Mouse (Mus musculus): ENCODE measurements at regions not wholly inside any gene's neighbourhood (a gene's known extent, or its start where the extent isn't known, plus 50 kb on each side); places are given as distances from the start of the nearest gene placed in this dataset.
"Not testable (repeated sequence)": the region's sequence is repeated elsewhere in the genome, so short reads cannot be mapped to it uniquely, and the experiment has no call there.

DNA sequence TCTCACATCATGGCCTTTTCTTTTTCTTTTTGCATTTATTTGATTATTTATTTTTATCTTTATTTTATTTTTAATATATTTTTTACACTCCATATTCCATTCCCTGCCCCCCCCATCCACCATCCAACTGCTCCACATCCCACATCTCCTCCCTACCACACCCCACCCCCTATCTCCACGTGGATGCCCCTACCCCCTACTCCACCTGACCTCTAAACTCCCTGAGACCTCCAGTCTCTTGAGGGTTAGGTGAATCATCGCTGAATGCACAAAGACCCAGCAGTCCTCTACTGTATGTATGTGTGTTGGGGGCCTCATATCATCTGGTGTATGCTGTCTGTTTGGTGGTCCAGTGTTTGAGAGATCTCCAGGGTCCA, 102.1 kb upstream of the 2210010C04Rik start:
- ATAC-seq (replicated peaks in 1 of 2; ENCODE audit: insufficient read depth in 1 of 2, low FRiP score in 2 of 2, low TSS enrichment in 1 of 2, low read depth in 1 of 2, poor library complexity in 2 of 2, severe bottlenecking in 2 of 2) = not testable (repeated sequence)

DNA sequence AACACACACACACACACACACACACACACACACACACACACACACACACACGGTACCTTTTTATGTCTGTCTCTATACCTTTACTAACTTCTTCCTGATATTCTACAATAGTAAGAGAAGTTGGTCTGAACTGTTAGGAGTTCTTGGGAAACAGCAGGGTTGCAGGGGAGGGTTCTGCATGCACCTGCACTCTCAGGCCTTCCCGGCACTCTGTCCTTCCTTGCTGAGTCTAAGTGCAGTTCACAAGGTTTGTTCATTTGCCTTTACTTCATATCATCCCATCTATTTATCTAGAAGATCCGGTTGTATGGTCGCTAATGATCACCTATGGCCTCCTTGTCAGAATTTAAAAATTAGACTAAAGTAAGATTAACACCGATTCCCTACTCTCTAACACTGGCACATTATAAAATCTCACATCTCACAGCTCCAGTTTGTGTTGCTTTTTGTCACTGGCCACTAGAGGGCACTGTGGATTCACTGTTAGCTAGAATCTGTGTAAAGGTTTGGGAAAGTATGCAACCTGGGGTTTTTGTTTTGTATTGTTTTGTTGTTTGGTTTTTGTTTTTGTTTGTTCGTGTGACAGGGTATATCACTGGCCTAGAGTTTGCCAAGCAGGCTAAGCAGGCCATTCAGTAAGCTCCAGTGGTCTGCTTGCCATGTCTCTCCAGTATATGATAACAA, 101.5 kb upstream of the 2210010C04Rik start:
- peak; percentile 76 to 77; a peak in 3 of 4 replicates for ATAC-seq (replicated peaks in 1 of 2; ENCODE audit: insufficient read depth in 1 of 2, low FRiP score in 2 of 2, low TSS enrichment in 1 of 2, low read depth in 1 of 2, poor library complexity in 2 of 2, severe bottlenecking in 2 of 2)

DNA sequence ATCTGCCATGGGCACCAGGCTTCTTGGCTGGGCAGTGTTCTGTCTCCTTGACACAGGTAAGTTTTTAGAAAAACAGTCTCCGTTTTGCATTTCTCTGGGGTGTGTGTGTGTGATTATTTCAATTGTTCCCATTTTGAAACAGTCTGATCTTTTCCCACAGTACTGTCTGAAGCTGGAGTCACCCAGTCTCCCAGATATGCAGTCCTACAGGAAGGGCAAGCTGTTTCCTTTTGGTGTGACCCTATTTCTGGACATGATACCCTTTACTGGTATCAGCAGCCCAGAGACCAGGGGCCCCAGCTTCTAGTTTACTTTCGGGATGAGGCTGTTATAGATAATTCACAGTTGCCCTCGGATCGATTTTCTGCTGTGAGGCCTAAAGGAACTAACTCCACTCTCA, 99.9 kb upstream of the 2210010C04Rik start:
- no peak for ATAC-seq (replicated peaks in 1 of 2; ENCODE audit: insufficient read depth in 1 of 2, low FRiP score in 2 of 2, low TSS enrichment in 1 of 2, low read depth in 1 of 2, poor library complexity in 2 of 2, severe bottlenecking in 2 of 2)

DNA sequence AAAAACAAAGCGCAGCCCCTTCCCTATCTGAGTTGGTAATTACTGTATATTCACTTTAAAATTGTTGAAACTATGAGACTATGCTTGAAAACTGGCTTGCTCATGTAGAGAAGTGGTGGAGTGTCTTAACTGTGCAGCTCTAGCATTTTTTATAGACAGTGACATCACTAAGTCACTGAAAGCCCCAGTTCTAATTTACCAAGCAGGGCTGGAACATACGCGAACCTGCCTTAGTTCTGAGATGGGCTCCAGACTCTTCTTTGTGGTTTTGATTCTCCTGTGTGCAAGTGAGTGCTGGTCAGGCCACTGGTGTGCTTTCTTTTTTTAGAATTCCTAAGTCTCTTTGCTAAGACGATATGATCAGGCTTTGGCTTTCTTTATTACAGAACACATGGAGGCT, 94.6 kb upstream of the 2210010C04Rik start:
- ATAC-seq (replicated peaks in 1 of 2; ENCODE audit: insufficient read depth in 1 of 2, low FRiP score in 2 of 2, low TSS enrichment in 1 of 2, low read depth in 1 of 2, poor library complexity in 2 of 2, severe bottlenecking in 2 of 2) = no peak; a peak in 1 of 4 replicates

DNA sequence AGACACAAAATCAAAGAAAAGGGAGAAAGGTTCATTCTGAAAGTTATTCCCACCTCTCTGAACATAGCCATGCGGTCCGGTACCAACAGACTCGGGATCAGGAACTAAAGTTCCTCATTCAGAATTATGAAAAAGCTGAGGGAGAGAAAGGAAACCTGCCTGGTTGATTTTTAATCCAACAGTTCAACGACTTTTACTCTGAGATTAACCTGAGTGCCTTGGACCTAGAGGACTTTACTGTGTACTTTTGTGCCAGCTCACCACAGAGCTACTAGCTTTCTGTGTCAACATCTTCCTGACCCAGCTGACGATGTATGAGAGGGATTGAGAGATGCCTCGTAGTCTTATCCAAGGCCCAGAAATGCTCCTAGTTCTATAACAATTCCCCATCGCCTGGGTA, 92.5 kb upstream of the 2210010C04Rik start:
- no peak for ATAC-seq (replicated peaks in 1 of 2; ENCODE audit: insufficient read depth in 1 of 2, low FRiP score in 2 of 2, low TSS enrichment in 1 of 2, low read depth in 1 of 2, poor library complexity in 2 of 2, severe bottlenecking in 2 of 2)

DNA sequence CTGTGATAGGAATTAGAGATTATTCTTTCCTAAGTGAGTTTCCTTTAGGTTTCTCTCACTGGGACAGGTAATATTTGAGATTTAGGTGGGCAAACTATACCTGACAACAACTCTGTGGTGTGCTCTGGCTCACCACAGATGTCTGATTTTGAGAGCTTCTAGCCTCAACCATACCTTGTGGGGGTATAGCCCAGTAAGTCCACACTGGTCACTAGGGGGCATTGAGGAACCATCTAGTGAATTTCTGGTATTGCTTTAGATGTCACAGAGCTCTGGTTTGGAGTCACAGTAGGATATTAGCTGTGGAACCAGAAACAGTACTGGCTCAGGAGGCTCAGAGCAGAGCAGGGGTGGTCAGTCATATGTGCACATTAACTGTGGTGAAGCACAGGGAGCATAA, 91.5 kb upstream of the 2210010C04Rik start:
- ATAC-seq (replicated peaks in 1 of 2; ENCODE audit: insufficient read depth in 1 of 2, low FRiP score in 2 of 2, low TSS enrichment in 1 of 2, low read depth in 1 of 2, poor library complexity in 2 of 2, severe bottlenecking in 2 of 2) = peak; percentile 12 to 21; a peak in 1 of 4 replicates

DNA sequence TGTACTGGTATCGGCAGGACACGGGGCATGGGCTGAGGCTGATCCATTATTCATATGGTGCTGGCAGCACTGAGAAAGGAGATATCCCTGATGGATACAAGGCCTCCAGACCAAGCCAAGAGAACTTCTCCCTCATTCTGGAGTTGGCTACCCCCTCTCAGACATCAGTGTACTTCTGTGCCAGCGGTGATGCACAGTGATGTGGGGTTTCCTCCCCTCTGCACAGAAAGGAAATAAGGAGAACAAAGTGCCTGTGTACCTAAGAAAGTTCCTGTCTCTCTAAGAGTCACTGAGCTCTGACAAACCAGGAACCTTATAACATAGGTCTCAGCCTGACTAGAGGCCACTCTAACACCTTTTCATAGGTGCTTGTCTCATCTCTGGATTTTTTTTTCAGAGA, 86.3 kb upstream of the 2210010C04Rik start:
- ATAC-seq (replicated peaks in 1 of 2; ENCODE audit: insufficient read depth in 1 of 2, low FRiP score in 2 of 2, low TSS enrichment in 1 of 2, low read depth in 1 of 2, poor library complexity in 2 of 2, severe bottlenecking in 2 of 2) = 0 out of 4 replicates have a peak, but pooled peaks of 1 of the 2 experiments have one; percentile 23

DNA sequence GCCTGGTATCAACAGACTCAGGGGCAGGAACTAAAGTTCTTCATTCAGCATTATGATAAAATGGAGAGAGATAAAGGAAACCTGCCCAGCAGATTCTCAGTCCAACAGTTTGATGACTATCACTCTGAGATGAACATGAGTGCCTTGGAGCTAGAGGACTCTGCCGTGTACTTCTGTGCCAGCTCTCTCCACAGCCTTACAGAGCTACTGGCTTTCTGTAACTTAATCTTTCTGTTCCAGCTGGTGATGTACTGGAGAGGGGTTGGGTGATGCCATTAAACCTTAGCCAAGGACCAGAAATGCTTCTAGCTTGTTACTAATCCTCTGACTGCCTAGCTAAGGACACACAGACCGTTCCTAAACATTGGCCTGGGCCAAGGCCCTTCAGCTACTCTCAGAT, 83.9 kb upstream of the 2210010C04Rik start:
- ATAC-seq (replicated peaks in 1 of 2; ENCODE audit: insufficient read depth in 1 of 2, low FRiP score in 2 of 2, low TSS enrichment in 1 of 2, low read depth in 1 of 2, poor library complexity in 2 of 2, severe bottlenecking in 2 of 2) = 0 out of 4 replicates have a peak, but pooled peaks of 1 of the 2 experiments have one; percentile 4

DNA sequence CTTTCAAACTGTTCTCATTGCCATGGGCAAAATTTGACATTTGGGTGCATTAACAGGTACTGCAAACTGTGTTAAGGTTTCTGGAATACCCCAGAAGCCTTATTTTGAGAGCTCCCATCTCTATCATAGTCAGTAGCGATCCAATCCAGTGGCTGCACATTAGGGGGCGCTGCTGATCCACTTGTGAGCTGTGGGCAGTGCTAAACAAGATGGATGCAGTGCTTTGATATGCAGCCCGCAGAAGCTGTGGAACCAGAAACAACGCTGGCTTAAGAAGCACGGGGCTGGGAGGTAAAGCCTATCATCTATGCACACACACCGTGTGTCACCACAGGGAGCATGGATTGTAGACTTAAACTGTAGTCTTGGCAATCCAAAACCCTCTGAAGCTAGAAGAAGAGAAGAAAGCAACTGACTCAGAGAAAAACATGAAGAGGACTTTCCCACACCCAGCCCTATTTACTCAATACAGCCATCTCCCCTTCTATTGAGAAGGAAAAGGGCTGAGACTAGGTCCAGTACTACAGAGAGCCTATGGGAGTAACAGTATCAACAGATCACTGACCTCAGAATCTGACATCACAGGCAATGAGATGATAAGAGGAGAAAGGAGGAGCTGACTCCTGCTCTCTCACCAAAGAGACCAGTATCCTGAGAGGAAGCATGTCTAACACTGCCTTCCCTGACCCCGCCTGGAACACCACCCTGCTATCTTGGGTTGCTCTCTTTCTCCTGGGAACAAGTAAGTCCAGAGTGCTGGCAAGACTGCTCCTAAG, 83.1 kb upstream of the 2210010C04Rik start:
- ATAC-seq (replicated peaks in 1 of 2; ENCODE audit: insufficient read depth in 1 of 2, low FRiP score in 2 of 2, low TSS enrichment in 1 of 2, low read depth in 1 of 2, poor library complexity in 2 of 2, severe bottlenecking in 2 of 2) = peak; percentile 91 to 94

DNA sequence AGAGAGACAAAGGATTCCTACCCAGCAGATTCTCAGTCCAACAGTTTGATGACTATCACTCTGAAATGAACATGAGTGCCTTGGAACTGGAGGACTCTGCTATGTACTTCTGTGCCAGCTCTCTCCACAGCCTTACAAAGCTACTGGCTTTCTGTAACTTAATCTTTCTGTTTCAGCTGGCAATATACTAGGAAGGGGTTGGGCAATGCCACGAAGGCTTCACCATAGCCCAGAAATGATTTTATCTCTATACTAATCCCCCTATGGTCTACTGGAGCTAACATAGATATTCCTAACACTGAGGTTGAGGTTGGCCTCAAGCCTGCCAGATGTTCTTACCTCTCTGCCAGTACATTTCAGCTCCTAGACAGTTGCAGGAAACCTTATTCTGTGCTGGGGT, 78.6 kb upstream of the 2210010C04Rik start:
- ATAC-seq (replicated peaks in 1 of 2; ENCODE audit: insufficient read depth in 1 of 2, low FRiP score in 2 of 2, low TSS enrichment in 1 of 2, low read depth in 1 of 2, poor library complexity in 2 of 2, severe bottlenecking in 2 of 2) = no peak

DNA sequence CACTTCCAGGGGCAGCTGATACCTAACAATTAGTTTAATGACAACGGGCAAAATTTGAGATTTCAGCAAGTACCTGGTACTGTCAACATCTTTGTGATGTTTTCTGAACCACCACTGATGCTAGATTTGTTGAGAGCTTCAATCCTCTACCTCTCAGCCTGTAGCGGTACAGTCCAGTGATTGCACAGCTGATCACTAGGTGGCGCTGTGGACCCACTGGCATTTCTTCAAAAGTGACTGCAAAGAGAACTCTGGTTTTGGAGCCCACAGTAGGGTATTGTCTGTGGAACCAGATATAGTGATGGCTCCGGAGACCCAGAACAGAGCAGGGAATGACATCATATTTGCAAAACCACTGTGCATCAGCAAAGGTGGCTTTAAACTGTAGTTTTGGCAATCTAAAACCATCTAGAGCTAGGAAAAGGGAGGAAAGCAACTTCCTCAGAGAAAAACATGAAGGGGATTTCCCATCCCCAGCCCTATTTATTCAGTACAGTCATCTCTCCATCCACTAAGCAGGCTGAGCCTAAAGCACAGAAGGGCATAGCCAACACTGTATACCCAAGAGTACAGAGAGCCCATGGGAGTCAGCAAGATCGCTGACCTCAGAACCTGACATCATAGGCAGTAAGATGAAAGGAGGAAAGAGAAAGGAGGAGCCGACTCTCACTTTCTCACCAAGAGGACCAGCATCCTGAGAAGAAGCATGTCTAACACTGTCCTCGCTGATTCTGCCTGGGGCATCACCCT, 77.7 kb upstream of the 2210010C04Rik start:
- ATAC-seq (replicated peaks in 1 of 2; ENCODE audit: insufficient read depth in 1 of 2, low FRiP score in 2 of 2, low TSS enrichment in 1 of 2, low read depth in 1 of 2, poor library complexity in 2 of 2, severe bottlenecking in 2 of 2) = peak; percentile 76 to 87

DNA sequence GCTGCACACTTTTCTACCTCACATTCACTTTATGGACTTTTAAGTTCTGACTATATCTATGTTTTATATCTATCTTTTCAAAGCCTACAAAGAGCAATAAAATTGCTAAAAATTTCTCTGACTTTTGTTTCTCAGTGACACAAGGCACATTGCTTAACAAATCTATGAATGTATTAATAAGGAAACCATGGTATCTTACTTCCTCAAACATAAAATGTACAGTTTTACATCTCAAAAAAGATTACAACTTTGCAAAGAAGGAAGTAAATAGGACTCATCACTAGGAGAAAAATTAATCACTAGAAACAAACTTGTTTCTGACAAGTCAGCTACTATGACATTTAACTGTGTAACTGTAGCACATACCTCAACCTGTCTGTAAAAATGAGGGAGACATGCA, 76.5 kb upstream of the 2210010C04Rik start:
- no peak for ATAC-seq (replicated peaks in 1 of 2; ENCODE audit: insufficient read depth in 1 of 2, low FRiP score in 2 of 2, low TSS enrichment in 1 of 2, low read depth in 1 of 2, poor library complexity in 2 of 2, severe bottlenecking in 2 of 2)

DNA sequence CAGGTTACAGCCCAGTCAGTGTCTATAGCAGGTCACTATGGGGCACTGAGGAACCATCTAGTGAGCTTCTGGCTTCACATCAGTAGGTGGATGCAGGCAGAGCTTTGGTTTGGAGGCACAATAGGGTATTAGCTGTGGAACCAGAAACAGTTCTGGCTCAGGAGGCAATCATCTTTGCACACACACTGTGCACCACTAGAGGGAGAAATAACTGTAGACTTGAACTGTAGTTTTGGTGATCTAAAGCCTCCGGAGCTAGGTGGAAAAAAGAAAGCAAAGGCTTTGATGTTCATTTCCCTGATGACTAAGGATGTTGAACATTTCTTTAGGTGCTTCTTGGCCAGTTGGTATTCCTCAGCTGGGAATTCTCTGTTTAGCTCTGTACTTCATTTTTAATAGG, 73.6 kb upstream of the 2210010C04Rik start:
- ATAC-seq (replicated peaks in 1 of 2; ENCODE audit: insufficient read depth in 1 of 2, low FRiP score in 2 of 2, low TSS enrichment in 1 of 2, low read depth in 1 of 2, poor library complexity in 2 of 2, severe bottlenecking in 2 of 2) = peak; percentile 75 to 82; a peak in 3 of 4 replicates

DNA sequence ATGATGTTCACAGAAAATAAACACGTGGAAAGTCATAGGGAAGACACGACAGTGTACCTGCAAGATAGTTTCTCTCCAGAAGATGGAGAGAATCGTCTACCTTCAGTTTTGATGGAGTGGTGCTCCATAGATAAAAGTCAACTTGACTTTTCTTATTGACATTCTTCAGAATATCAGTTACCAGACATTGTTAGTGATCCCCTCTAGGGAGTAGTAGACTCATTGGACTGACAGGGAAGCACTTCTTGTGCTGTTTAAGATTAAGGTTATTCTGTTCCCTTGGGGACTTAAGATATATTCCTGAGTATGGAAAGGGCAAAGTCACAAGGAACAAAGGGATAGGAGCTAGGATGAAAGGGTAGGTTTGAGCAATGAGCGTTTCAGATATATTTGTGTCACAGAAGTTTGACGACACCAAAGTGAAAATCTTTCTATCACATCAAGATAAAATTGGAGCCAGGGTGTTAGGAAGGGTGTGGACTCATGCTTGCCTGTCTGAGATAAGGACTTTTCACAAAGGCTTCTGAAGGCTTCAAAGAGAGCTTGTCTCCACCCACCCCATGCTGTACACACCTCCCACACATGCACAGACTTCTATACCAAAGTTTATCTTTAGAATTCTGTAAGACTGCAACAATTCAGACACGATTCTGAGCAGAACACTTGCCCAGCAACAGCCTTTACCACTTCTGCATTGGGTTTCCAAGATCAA, 68.5 kb upstream of the 2210010C04Rik start:
- no peak for ATAC-seq (replicated peaks in 1 of 2; ENCODE audit: insufficient read depth in 1 of 2, low FRiP score in 2 of 2, low TSS enrichment in 1 of 2, low read depth in 1 of 2, poor library complexity in 2 of 2, severe bottlenecking in 2 of 2)

DNA sequence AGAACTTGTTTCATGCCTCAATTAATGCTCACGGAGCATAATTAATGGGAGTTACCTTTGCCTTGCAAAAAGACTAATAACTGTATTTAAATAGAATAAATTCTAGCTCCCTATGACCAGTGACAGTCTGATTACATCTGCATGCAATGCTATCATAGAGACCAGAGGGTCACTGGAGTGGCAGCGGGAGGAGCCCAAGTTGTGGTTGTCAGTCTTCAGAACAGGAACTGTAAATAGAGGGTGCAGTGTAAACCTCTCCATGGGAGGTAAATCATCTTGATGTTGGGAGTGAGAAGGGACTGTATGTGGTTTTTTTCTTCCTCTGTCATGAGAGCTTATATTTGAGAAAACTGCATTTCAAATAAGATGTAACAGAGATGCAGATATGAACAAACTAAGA, 66.7 kb upstream of the 2210010C04Rik start:
- ATAC-seq (replicated peaks in 1 of 2; ENCODE audit: insufficient read depth in 1 of 2, low FRiP score in 2 of 2, low TSS enrichment in 1 of 2, low read depth in 1 of 2, poor library complexity in 2 of 2, severe bottlenecking in 2 of 2) = peak; percentile 56 to 67; a peak in 2 of 4 replicates

DNA sequence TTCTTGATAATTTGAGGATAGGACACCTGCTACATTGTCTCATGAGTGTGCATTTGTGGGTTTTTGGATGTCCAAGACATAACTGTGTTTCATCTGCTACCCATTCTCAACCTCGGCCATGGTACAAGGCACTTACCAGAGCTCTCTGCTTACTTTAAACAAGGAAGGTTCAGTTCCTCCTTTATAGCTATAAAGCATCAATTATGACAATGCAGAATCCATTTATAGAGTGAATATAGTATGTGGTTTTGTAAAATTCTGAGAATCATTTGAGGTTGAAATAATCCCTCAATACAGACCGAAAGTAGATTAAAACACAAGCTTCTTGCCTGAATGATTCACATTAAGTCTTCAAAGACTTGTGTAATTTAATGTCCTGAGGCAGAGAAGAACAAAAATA, 64.9 kb upstream of the 2210010C04Rik start:
- ATAC-seq (replicated peaks in 1 of 2; ENCODE audit: insufficient read depth in 1 of 2, low FRiP score in 2 of 2, low TSS enrichment in 1 of 2, low read depth in 1 of 2, poor library complexity in 2 of 2, severe bottlenecking in 2 of 2) = peak; percentile 29 to 48; a peak in 1 of 4 replicates

DNA sequence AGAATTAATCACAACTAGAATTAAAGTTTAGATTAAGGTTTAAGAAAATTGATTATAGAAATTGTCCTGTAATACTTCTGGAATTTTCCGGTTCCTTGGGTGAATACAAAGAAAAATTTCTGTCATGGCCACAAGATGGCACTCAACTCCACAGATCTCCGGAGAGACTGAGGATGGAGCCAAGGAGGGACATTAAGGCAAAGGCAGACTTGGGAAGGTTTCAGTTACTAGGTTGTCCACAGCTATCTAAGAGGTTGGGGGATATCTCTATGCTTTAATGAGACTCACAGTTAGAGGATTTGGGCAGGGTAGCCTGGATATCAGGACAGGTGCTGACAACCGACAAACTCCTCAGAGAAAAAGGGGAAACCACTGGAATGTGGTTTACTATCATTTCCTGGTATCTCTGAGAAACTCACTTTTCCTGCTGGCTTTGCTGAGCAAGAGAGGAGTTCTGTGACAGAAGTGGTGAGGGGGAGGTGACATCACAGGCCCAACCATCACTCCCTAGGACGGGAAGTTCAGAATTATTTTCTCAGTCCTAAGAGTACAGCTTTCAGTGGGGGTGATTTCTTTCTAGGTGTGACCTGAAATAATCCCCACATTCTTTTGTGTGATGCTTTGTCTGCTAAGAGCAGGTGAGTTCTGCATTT, 56.0 kb upstream of the 2210010C04Rik start:
- ATAC-seq (replicated peaks in 1 of 2; ENCODE audit: insufficient read depth in 1 of 2, low FRiP score in 2 of 2, low TSS enrichment in 1 of 2, low read depth in 1 of 2, poor library complexity in 2 of 2, severe bottlenecking in 2 of 2) = peak; percentile 62 to 82

Data from hematopoietic stem cell, adult 5-6 weeks (primary cell).